In genomic region chr16:56799541-56800029, GRCm38 (mm10) we compare ENCODE assay signal across 34 mouse cellular contexts. TPM values are rescaled to one million over a fixed set of nuclear protein-coding genes. Genes with fewer than 3 reads are reported as not detected.
"Had no signal": no experiment of that assay in that cellular context is flagged by ENCODE, and none has a peak within 500 bp of the region (broad histone marks: within the 10 kb centered on the region; RNA-seq: fewer than 3 reads in every experiment).

No protein-coding gene starts in this region.

- H3K27me3 ChIP-seq: heart, embryonic 12.5 days; hindbrain, embryonic 12.5 days; intestine, embryonic 15.5 days; kidney, embryonic 15.5 days; liver, embryonic 13.5 days; liver, embryonic 15.5 days had no signal

- H3K9ac ChIP-seq: heart, embryonic 12.5 days; hindbrain, embryonic 12.5 days; hindbrain, embryonic 14.5 days; intestine, embryonic 15.5 days; kidney, embryonic 15.5 days; limb, embryonic 12.5 days; liver, embryonic 13.5 days; liver, embryonic 15.5 days; liver, postnatal 0 days had no signal

- DNase-seq: gastrocnemius, postnatal 25 days; heart, postnatal 10 days; heart, postnatal 4 days; kidney, adult 2 months; kidney, adult 9 months; kidney, postnatal 14 days; kidney, postnatal 36 days; liver, embryonic 13.5 days had no signal

- H3K27ac ChIP-seq: heart, embryonic 10.5 days; hindbrain, embryonic 10.5 days; hindbrain, embryonic 12.5 days; hindbrain, embryonic 14.5 days; intestine, embryonic 15.5 days; kidney, embryonic 15.5 days; kidney, postnatal 0 days; layer of hippocampus, adult 2 months; left cerebral cortex, adult 2 months; limb, embryonic 10.5 days; limb, embryonic 12.5 days; liver, embryonic 13.5 days; liver, embryonic 15.5 days had no signal

- H3K4me1 ChIP-seq: heart, embryonic 12.5 days; hindbrain, embryonic 10.5 days; hindbrain, embryonic 12.5 days; intestine, embryonic 15.5 days; kidney, embryonic 15.5 days; limb, embryonic 10.5 days; limb, embryonic 12.5 days had no signal

- H3K4me3 ChIP-seq: heart, embryonic 10.5 days; heart, embryonic 12.5 days; hindbrain, embryonic 10.5 days; hindbrain, embryonic 12.5 days; intestine, embryonic 15.5 days; kidney, embryonic 15.5 days; layer of hippocampus, adult 2 months; left cerebral cortex, adult 2 months; limb, embryonic 10.5 days; limb, embryonic 12.5 days; liver, embryonic 13.5 days; liver, embryonic 15.5 days had no signal

- H3K36me3 ChIP-seq: heart, embryonic 10.5 days; heart, embryonic 12.5 days; hindbrain, embryonic 10.5 days; hindbrain, embryonic 12.5 days; intestine, embryonic 15.5 days; kidney, embryonic 15.5 days; limb, embryonic 10.5 days; limb, embryonic 12.5 days; liver, embryonic 13.5 days; liver, embryonic 15.5 days had no signal

RNA-seq across cellular contexts. Expression of gene Adgrg7, which starts 3.9 kb away (rescaled TPM):
- total RNA-seq: gastrocnemius, adult 18-20 months; gastrocnemius, adult 8-10 months; gastrocnemius, postnatal 25 days; gastrocnemius, postnatal 4 days; heart, postnatal 10 days; heart, postnatal 25 days; heart, postnatal 4 days; layer of hippocampus, adult 2 months; layer of hippocampus, postnatal 10 days; layer of hippocampus, postnatal 25 days; left cerebral cortex, adult 2 months; left cerebral cortex, postnatal 14 days; left cerebral cortex, postnatal 36 days had no signal
- polyA plus RNA-seq: heart, embryonic 10.5 days; heart, embryonic 12.5 days; heart, embryonic 14.5 days; hindbrain, embryonic 10.5 days; hindbrain, embryonic 12.5 days; hindbrain, embryonic 14.5 days; hindbrain, embryonic 16.5 days; inflammation-experienced regulatory T-cells, adult 6 months; kidney, adult 2 months; kidney, embryonic 15.5 days; kidney, postnatal 0 days; limb, embryonic 10.5 days; limb, embryonic 12.5 days; liver, embryonic 11.5 days; liver, embryonic 15.5 days; liver, postnatal 0 days had no signal
